Mouse (Mus musculus): Measurements from ENCODE around the gene Nabp1.
"Not testable (repeated sequence)": the region's sequence is repeated elsewhere in the genome, so short reads cannot be mapped to it uniquely, and the experiment has no call there.

Nabp1 gene

DNA sequence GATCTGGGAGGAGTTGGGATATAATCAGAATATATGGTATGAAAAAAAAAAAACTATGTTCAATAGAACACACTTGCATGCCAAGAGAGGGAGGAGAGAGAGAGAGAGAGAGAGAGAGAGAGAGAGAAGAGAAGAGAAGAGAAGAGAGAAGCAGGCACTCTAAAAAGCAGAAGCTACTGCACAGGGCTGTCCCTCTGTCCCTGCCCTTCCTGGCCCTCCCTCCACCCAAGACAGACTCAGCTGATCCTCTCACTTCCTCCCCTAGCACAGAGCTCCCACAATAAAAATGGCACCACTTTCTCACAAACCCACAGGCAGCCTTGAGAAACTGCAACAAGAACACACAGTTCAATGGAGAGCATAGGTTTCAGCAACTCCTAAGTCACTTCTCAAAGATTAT lies 2.2 kb upstream of the Nabp1 start:
- DNase-seq: no peak

DNA sequence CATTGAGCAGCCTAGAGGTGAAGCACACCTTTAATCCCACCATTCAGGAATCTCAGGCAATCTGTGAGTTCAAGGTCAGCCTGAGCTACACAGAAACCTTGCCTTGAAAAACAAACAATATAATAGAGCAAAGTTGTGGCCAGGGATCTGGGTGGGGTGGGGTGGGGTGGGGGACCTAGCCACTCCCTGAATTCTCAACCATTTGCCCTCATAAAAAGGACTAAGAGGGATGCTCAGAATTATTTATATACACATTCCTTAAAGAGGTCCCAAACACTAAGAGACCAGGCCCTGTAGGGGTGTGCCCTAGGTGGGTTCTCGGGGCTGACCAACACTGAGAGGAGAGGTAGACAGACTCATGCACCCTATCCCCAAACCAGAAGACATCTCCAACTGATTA lies 1.5 kb upstream of the Nabp1 start:
- DNase-seq: no peak

DNA sequence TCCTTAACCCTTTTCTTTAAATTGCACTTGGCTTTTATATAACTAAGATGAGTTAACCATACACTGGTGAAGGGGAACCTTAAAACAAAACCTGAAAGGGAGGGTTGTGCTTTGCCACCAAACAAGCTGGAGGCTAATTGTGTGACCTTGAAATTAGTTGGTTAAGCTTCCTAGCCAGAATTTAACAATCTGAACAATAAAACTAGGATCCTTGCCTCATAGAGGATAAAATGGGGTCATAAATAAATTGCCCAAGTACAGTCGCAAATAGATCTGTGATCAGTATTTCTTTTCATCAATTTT lies 753 bp upstream of the Nabp1 start:
- DNase-seq: no peak

DNA sequence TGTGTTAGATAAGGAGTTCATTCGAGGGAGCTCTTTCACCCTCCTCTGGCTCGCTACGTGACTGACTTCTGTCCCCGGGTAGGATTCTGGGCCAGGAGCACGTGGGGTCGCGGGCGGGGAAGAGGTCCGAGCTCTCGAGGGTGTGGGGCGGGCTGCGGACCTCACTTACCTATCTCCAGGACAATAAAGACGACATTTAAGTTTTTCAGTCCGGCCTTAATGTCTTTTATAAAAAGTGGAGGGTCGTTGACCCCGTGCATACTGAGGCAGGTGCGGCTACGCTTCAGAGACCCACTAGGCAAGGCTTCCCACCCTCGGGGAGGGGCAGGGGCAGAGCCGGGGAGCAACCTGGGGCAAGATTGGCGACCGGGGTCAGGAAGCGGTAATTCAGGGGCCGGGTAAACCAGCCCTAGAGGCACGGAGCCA lies 556 bp downstream of the Nabp1 start:
- peak in 1 of 2 experiments; percentile 65 for DNase-seq

DNA sequence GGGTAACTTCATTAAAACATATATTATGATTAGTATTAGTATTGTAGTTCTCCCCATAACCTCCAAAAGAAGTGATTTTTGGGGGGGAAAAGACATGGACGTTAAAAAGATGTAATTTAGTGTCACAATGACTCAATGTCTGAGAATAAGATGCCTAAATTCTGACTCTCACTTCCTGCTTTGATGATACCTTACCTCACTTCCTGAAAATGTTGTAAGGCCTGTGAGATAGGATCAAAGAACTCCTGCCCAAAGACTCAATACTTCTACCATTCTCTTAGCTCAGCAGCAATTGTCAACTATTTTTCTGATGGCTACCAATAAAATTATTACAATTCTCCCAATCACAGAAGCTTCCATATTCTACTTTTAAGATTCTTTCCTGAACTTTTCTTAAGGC lies 1.8 kb downstream of the Nabp1 start:
- DNase-seq: no peak

DNA sequence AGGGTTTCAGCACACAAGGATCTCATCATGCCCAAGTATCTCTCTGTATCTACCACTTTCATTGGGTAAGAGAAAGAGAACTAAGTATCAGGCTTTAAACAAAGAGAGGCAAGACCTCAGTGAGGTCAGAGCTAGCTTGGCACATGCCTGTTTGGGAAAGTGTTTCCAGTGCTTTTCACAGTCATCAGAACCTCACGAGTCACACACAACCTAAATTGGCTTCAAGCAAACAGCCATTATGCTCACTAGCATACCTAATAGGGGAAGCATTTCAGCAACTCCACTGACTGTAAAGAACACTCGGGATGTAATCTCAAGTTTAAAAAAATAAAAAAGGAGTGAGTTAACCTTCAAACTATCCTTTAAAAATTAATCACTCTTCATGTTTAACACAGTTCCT lies 10.1 kb downstream of the Nabp1 start:
- no peak for DNase-seq

DNA sequence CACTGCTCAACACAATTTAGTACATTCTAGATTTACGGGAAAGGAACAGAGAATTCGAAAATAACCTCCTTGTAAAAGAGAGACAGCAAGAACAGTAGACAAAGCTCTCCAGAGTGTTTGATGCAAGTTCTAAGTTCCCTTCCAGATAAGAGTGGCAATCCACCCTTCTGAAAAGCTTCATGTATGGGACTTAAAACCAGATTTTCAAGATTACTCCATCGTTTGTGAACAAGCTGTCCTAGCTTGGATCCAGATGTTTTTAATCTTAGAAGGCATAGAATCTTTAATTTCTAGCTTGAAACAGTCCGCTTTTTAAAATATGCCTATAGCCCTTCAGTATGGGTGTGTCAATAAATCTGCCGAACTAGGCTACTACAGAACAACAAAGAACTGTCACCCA lies 11.0 kb downstream of the Nabp1 start:
- no peak for DNase-seq

DNA sequence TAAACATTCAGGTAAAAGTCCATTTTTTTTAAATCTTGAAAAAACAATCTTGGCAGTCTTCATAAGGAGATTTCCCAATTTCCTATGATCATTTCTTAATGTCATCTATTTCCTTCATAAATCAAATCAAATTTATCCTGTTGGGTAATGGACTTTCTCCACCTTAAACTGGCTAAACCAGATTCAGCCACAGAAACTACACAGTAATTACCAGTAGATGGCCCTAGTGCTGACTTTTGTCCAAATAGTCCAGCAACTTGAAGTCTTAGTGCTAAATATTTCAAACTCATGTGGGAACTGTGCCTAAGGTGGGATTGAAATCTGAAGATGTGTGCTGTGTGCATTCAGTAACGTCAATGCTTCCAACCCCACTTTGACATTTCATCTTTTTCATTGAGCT lies 11.8 kb downstream of the Nabp1 start:
- DNase-seq: no peak

DNA sequence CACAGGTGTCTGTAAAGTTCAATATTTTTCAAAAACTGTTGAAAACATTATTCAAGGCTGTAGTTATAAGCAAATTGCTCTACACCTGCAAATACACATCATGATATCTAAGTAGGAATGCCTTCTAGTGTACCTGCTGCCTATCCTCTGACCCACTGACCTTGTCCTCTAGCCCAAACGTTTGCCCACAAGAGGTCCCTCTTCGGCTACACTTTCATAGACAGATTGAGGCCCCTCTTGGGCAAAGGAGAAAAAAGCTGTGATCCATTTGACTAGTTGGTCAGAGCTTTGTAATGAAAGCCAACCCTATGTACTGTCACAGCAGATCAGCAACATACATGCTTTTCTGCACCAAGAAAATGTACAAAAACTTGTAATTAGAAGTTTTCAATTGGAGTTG lies 12.9 kb downstream of the Nabp1 start:
- DNase-seq: no peak

DNA sequence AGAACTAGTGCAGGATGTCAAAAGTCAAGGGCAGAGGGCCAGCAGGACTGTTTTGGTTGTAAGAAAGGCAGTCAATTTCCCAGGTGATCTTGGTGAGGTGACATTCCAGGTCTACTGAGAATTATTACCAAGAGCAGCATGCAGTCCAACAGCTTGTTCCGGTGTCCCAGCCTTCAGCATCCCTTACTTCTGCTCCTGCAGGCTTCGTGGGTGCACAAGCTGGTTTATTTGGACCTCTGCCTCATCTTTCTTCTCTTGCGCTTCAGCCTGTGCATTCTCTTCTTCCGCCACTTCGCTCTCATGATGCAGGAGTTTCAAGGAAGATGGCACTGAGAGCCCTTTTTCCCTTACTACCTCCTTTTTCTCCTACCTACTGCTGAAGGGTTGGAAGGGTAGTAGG lies 15.2 kb downstream of the Nabp1 start:
- no peak for DNase-seq

DNA sequence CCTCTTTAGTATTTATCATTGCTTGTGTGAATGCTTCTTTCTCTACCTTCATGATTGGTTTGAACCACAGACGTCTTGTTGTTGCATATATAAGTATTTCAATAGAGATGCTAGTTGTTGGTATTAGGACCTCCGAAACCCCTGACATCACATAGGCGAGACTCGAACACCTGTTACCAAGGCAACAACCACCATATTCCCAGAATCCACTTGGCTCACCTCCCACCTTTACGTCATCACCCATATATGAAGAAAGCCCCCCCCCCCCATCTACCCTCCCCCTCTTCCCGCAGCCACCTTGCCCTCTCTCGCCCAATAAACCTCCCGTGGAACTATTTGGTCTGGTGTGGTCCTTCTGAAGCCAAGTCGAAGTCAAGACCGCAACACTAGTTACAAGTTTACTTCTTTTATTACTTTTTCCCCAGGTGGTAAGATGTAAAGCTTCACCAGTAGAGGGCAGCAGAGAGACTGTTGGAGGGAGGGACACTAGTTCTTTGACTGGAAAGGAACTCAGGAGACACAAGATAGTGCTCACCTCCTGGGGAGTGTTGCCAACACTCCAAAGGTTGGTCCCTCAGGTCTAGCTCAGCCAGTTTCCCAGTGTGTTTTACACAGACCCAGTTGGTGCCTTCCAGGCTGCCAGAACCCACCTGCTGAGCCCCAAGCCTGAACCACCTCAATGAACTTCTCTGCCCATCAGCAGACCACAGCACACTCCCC lies 19.3 kb downstream of the Nabp1 start:
- DNase-seq: peak in 1 of 2 experiments; percentile 35

DNA sequence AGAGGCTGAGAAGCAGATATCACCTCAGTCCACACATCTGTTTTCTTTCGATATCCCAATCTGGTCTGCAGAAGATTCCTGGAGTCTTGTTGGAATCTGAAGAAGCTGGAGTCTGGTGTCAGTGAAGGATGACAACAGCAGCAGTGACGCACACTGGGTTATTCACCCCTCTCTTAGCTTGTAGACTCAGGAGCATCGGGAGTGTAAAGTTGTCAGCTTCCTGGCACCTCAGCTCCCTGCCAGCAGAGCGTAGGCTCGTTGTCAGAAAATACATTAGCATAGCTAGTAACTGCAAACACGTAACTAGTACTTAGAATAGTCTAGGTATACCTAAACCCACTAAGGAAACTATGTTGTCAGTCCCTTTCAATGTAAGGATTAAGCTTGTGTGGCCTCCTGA lies 20.1 kb downstream of the Nabp1 start:
- no peak for DNase-seq

DNA sequence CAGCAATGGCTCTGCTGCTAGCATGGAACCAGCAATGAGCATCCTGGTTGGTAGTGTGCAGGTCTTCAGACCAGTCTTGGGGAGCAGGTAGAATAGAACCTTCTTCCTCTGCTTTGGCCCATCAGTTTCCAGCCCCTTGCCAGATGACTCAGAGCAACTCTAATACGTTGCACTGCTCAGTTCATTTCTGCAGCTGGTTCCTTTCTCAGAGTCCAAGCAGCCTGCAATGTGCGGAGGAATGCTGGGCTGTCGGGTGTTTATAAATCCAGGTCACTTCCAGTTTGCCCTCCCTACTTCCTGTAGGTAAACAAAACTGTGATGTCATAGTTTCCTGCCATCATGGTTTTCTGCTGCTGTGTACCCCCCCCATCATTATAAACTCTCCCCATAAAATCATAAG lies 21.0 kb downstream of the Nabp1 start:
- no peak for DNase-seq

DNA sequence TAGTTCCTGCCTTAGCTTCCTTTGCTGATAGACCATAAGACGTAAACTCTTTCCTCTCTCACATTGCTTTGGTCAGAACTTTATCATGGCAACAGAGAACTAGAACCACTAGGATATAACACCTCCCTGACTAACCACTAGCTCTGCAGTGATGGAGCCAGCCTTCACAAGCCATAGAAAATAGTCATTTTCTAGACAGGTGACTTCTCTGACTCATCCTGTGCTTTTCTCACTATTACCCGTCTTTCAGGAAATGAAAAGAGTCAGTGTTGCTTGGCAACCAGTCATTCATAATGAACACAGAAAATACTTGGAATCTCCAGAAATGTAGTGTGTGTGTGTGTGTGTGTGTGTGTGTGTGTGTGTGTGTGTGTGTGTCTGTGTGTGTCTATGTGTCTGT lies 29.4 kb downstream of the Nabp1 start:
- DNase-seq: no peak

DNA sequence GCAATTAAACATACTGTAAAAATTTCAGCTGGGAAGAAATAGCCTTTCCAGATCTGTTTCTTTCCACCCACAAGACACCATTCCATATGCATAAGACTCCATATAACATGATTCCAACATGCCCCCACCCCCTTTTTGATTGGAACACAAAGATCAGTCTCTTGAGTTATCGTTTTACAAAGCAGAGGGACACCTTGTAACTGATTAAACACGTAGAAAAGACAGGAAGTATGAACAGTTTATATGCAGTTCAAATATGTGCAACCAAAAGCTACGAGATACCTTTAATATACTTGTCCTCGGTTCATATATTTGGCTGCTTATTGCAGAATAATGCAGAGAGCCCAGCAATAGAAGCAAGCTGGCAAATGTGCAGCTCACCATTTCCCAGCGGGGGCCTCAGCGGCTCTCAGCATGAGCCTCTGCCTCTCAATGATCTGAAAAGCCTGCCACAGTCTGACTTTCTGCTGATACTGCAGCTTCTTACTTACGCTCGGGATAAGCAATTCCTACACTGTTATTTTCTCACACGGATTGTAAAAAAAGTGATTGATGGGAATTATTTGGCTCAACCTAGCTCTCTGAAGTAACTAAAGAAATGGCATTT lies 32.3 kb downstream of the Nabp1 start:
- peak; percentile 78 to 83 for DNase-seq

DNA sequence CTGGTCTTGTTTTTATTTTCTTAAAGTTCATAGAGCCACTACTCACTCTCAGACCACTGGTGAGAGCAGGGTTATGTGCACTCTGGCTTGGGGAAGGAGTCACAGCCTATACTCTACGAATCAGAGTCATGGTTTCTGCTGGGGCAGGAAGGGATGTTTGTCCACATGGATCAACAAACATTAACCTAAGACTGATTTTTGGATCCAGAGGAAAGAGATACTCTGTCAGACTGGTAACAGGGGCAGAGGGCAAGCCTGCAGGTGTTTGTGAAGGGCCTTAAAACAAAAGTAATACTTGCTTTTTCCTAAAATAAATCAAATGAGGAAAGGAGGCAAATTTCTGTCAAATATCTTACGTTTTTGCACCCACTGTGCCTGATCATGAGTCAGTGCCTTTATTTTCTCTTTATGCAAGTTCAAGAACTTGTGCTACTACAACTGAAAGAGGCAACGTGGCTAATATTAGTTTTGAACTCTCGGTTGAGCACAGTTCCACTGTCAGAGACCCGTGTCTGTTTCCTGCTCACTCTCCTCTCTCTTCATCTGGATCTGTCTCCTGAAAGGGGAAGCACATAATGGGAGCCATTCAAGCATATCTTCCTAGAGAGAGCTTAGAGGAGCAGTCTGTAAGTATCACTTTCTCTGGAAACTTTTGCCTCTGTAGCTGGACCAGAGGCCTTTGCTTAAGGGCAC lies 32.9 kb downstream of the Nabp1 start:
- DNase-seq: no peak

DNA sequence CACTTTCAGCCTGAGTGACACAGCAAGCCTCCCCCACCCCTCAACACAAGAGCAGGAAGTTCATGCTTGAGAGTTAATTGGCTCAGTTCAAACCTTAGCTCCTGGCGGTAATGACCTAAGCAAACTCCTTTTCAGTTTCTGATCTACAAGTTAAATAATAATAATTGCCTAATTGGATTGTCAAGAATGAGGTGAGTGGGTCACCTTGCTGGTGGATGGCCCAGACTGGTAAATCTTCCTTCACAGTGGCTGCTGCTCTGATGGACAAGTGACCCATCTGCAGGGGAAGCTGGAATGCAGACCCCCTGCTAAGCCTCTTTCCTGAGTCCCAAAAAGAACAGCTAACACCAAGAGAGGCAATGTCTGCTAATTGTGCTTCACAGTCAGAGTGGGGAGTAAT lies 48.5 kb downstream of the Nabp1 start:
- no peak for DNase-seq

DNA sequence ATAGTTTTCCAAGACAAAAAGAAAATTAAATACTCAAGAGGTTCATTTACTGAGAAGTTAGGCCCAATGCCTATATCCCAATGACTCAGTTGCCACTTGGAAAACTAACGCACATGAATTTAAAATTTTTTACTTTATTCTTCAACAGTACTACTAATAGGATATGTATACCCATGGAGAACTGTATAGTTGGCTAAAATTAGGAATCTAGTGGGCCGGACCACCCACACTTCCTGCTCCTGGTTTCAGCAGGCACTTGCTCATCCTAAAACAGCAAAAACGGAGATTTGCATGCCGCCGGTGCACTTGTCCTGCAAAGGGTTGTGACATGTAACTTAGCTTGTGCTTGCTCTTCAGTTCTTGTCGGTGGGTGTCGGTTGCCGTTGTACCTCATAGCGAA lies 51.9 kb downstream of the Nabp1 start:
- DNase-seq: no peak

DNA sequence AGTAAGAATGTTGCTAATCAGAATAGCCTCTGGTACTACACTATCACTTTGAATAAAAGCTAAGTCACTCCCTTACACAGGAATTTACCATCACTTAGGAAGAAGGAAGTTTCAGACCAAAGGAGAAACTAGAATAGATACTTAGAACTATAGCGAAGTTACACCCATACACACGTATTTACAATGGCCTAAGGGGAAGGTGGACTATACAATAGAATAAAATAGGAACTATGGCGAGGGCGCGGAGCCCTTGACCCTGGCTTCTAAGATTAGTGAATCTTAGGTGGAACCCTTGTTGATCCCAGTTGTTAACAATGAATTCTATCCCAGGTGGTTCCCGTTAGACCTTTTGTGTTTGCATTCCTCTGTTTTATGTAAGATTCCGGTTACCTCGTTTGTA lies 57.2 kb downstream of the Nabp1 start:
- DNase-seq: not testable (repeated sequence)

DNA sequence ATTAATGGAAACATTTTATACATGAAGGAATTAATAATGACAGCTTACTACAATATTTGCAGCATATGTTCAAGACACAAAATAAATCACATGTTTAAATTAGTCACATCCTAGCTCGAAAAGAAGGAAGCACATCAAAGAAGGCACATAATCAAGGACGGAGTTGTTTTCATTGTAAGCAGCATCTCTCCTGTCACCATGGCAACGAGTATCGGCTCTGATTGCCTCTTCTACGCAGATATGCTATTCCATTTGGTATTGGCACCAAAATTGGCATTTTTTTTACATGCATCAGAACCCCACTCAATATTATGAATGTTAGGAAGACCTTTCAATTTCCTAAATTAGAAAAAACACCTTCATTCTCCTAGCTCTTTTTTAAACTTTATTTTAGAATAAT lies 59.5 kb downstream of the Nabp1 start:
- no peak for DNase-seq

Data from cerebellum, postnatal 25 days (tissue).